Mouse (Mus musculus): ENCODE data around the gene Bri3bp.

Gene Bri3bp

GRCm38 (mm10) chr5:125480434-125481231 lies 39.3 kb downstream of the Bri3bp start:
- H3K4me3 ChIP-seq (replicated peaks; ENCODE audit: low read length): no peak overlapping the region
- peaks cover 55% of the 10 kb centered on the region for H3K36me3 ChIP-seq (ENCODE audit: insufficient read depth, low read length)
- H3K4me1 ChIP-seq (replicated peaks; ENCODE audit: low read depth, low read length): peaks cover 54% of the 10 kb centered on the region
- TF ChIP-seq NANOG (IDR thresholded peaks at IDR 0.05; ENCODE audit: borderline replicate concordance, low read length) (no peak), POU5F1 (IDR thresholded peaks at IDR 0.05; ENCODE audit: borderline replicate concordance, low read length) (no peak), CTCF (conservative IDR thresholded peaks at IDR 0.05; ENCODE audit: low read length) (no peak)
- peaks cover 15% of the 10 kb centered on the region for H3K27me3 ChIP-seq (ENCODE audit: insufficient read depth, low read length)
- no peaks in the 10 kb centered on the region for H3K9me3 ChIP-seq (ENCODE audit: low read length)

GRCm38 (mm10) chr5:125482474-125482873 lies 41.1 kb downstream of the Bri3bp start:
- Histone ChIP-seq H3K9me3 (ENCODE audit: low read length) (no peaks in the 10 kb centered on the region), H3K4me1 (replicated peaks; ENCODE audit: low read depth, low read length) (peaks cover 46% of the 10 kb centered on the region), H3K36me3 (ENCODE audit: insufficient read depth, low read length) (peaks cover 65% of the 10 kb centered on the region), H3K27me3 (ENCODE audit: insufficient read depth, low read length) (no peaks in the 10 kb centered on the region; the same call in 1 of the 2 replicates), H3K4me3 (replicated peaks; ENCODE audit: low read length) (no peak overlapping the region)
- no peak for TF ChIP-seq POU5F1 (IDR thresholded peaks at IDR 0.05; ENCODE audit: borderline replicate concordance, low read length)
- no peak for TF ChIP-seq NANOG (IDR thresholded peaks at IDR 0.05; ENCODE audit: borderline replicate concordance, low read length)
- TF ChIP-seq CTCF (conservative IDR thresholded peaks at IDR 0.05; ENCODE audit: low read length): no peak

GRCm38 (mm10) chr5:125483712-125484611 lies 42.6 kb downstream of the Bri3bp start:
- Histone ChIP-seq H3K9me3 (ENCODE audit: low read length) (no peaks in the 10 kb centered on the region), H3K27me3 (ENCODE audit: insufficient read depth, low read length) (no peaks in the 10 kb centered on the region), H3K4me1 (replicated peaks; ENCODE audit: low read depth, low read length) (peaks cover 48% of the 10 kb centered on the region), H3K4me3 (replicated peaks; ENCODE audit: low read length) (no peak overlapping the region), H3K36me3 (ENCODE audit: insufficient read depth, low read length) (peaks cover 64% of the 10 kb centered on the region)
- TF ChIP-seq NANOG (IDR thresholded peaks at IDR 0.05; ENCODE audit: borderline replicate concordance, low read length) (no peak), POU5F1 (IDR thresholded peaks at IDR 0.05; ENCODE audit: borderline replicate concordance, low read length) (no peak), CTCF (conservative IDR thresholded peaks at IDR 0.05; ENCODE audit: low read length) (no peak)

- peaks cover 64% of the 10 kb centered on the region for H3K36me3 ChIP-seq (ENCODE audit: insufficient read depth, low read length)
- H3K27me3 ChIP-seq (ENCODE audit: insufficient read depth, low read length): no peaks in the 10 kb centered on the region
- TF ChIP-seq POU5F1 (IDR thresholded peaks at IDR 0.05; ENCODE audit: borderline replicate concordance, low read length) (no peak), CTCF (conservative IDR thresholded peaks at IDR 0.05; ENCODE audit: low read length) (no peak), NANOG (IDR thresholded peaks at IDR 0.05; ENCODE audit: borderline replicate concordance, low read length) (no peak)
- peaks cover 42% of the 10 kb centered on the region for H3K4me1 ChIP-seq (replicated peaks; ENCODE audit: low read depth, low read length)
- H3K9me3 ChIP-seq (ENCODE audit: low read length): no peaks in the 10 kb centered on the region
- H3K4me3 ChIP-seq (replicated peaks; ENCODE audit: low read length): no peak overlapping the region
Measured at GRCm38 (mm10) chr5:125485031-125485778, 43.8 kb downstream of the Bri3bp start.

GRCm38 (mm10) chr5:125486088-125486487 lies 44.7 kb downstream of the Bri3bp start:
- TF ChIP-seq NANOG (IDR thresholded peaks at IDR 0.05; ENCODE audit: borderline replicate concordance, low read length) (no peak), POU5F1 (IDR thresholded peaks at IDR 0.05; ENCODE audit: borderline replicate concordance, low read length) (no peak), CTCF (conservative IDR thresholded peaks at IDR 0.05; ENCODE audit: low read length) (no peak)
- no peaks in the 10 kb centered on the region for H3K27me3 ChIP-seq (ENCODE audit: insufficient read depth, low read length)
- peaks cover 36% of the 10 kb centered on the region for H3K4me1 ChIP-seq (replicated peaks; ENCODE audit: low read depth, low read length)
- H3K36me3 ChIP-seq (ENCODE audit: insufficient read depth, low read length): peaks cover 72% of the 10 kb centered on the region
- H3K9me3 ChIP-seq (ENCODE audit: low read length): no peaks in the 10 kb centered on the region
- H3K4me3 ChIP-seq (replicated peaks; ENCODE audit: low read length): no peak overlapping the region

GRCm38 (mm10) chr5:125487375-125488115 lies 46.2 kb downstream of the Bri3bp start:
- TF ChIP-seq NANOG (IDR thresholded peaks at IDR 0.05; ENCODE audit: borderline replicate concordance, low read length) (no peak), POU5F1 (IDR thresholded peaks at IDR 0.05; ENCODE audit: borderline replicate concordance, low read length) (no peak), CTCF (conservative IDR thresholded peaks at IDR 0.05; ENCODE audit: low read length) (no peak)

GRCm38 (mm10) chr5:125488116-125488455 lies 46.7 kb downstream of the Bri3bp start:
- Histone ChIP-seq H3K27me3 (ENCODE audit: insufficient read depth, low read length) (no peaks in the 10 kb centered on the region), H3K36me3 (ENCODE audit: insufficient read depth, low read length) (peaks cover 65% of the 10 kb centered on the region), H3K4me3 (replicated peaks; ENCODE audit: low read length) (no peak overlapping the region), H3K9me3 (ENCODE audit: low read length) (no peaks in the 10 kb centered on the region), H3K4me1 (replicated peaks; ENCODE audit: low read depth, low read length) (peaks cover 47% of the 10 kb centered on the region)
- TF ChIP-seq NANOG (IDR thresholded peaks at IDR 0.05; ENCODE audit: borderline replicate concordance, low read length) (no peak), POU5F1 (IDR thresholded peaks at IDR 0.05; ENCODE audit: borderline replicate concordance, low read length) (no peak), CTCF (conservative IDR thresholded peaks at IDR 0.05; ENCODE audit: low read length) (no peak)

More at GRCm38 (mm10) chr5:125487375-125488115, 46.2 kb downstream of the Bri3bp start:
- Histone ChIP-seq H3K27me3 (ENCODE audit: insufficient read depth, low read length) (no peaks in the 10 kb centered on the region), H3K4me1 (replicated peaks; ENCODE audit: low read depth, low read length) (peaks cover 42% of the 10 kb centered on the region), H3K9me3 (ENCODE audit: low read length) (no peaks in the 10 kb centered on the region), H3K4me3 (replicated peaks; ENCODE audit: low read length) (no peak overlapping the region), H3K36me3 (ENCODE audit: insufficient read depth, low read length) (peaks cover 71% of the 10 kb centered on the region)
